Mouse (Mus musculus) ES-E14 (cell line): ENCODE measurements around the gene Chp2. TPM values are rescaled to one million over a fixed set of nuclear protein-coding genes. Genes with fewer than 3 reads are reported as not detected.

Source experiments
- DNase-seq: peaks from one replicate; pipeline ENCODE4 v3.0.0-alpha.2; 2013; ENCODE audit warnings: low read depth, low spot score
- H3K27ac ChIP-seq: 2 replicates; pipeline ENCODE4 v1.5.1; 2012; ENCODE audit warnings: low read depth, mild to moderate bottlenecking, low read length, moderate library complexity, mixed read lengths; ENCODE audit not compliant: poor library complexity, insufficient read depth, severe bottlenecking
- H3K36me3 ChIP-seq: 2 replicates; pipeline ENCODE4 v1.6.1; 2012; ENCODE audit warnings: mild to moderate bottlenecking, low read length, moderate library complexity, mixed read lengths; ENCODE audit not compliant: control insufficient read depth, poor library complexity, insufficient read depth, severe bottlenecking
- H3K4me1 ChIP-seq, 2 experiments: fragments of 150-350 bp in 1 of 2; sonication (generic) in 1 of 2; 2 replicates each; pipeline ENCODE4 v1.6.1; 2012; ENCODE audit warnings: low read length in 2 of 2, mild to moderate bottlenecking in 1 of 2, mixed read lengths in 1 of 2; ENCODE audit not compliant: control insufficient read depth in 2 of 2, insufficient read depth in 2 of 2, poor library complexity in 1 of 2
- H3K4me3 ChIP-seq, 2 experiments: fragments of 150-350 bp in 1 of 2; sonication (generic) in 1 of 2; 2 replicates each; pipeline ENCODE4 v1.5.1; 2012; ENCODE audit warnings: low read length in 2 of 2, low read depth in 1 of 2, mild to moderate bottlenecking in 1 of 2, mixed read lengths in 1 of 2; ENCODE audit not compliant: insufficient read depth in 1 of 2, poor library complexity in 1 of 2, severe bottlenecking in 1 of 2
- H3K9ac ChIP-seq: 2 replicates; pipeline ENCODE4 v1.6.1; 2012; ENCODE audit warnings: low read depth, mild to moderate bottlenecking, low read length, mixed read lengths; ENCODE audit not compliant: poor library complexity, insufficient read depth, severe bottlenecking
- H3K9me3 ChIP-seq: fragments of 150-350 bp; sonication (generic); 2 replicates; pipeline ENCODE4 v1.6.1; 2012; ENCODE audit warnings: low read depth, mild to moderate bottlenecking, low read length; ENCODE audit not compliant: control insufficient read depth, insufficient read depth
- CHD2 ChIP-seq: IDR thresholded peaks from 2 replicates; pipeline ENCODE4 v1.6.1; 2014; ENCODE audit warnings: mild to moderate bottlenecking, low read depth, low read length, inconsistent platforms
- HCFC1 ChIP-seq: IDR thresholded peaks from 2 replicates; pipeline ENCODE4 v1.6.1; 2012; ENCODE audit warnings: low read length, inconsistent platforms, borderline replicate concordance; ENCODE audit not compliant: insufficient read depth
- MAFK ChIP-seq: IDR thresholded peaks from 2 replicates; pipeline ENCODE4 v1.6.1; 2014; ENCODE audit warnings: mild to moderate bottlenecking, low read depth, low read length, inconsistent platforms; ENCODE audit not compliant: insufficient read depth
- ZC3H11A ChIP-seq: IDR thresholded peaks from 2 replicates; pipeline ENCODE4 v1.6.1; 2012; ENCODE audit warnings: low read depth, mild to moderate bottlenecking, inconsistent platforms, low read length, borderline replicate concordance
- ZNF384 ChIP-seq: IDR thresholded peaks from 2 replicates; pipeline ENCODE4 v1.6.1; 2012; ENCODE audit warnings: low read depth, low read length, inconsistent platforms
- in situ Hi-C, 2 experiments: fragments of 600-800 bp; cut with MboI; formaldehyde crosslinking; loops; one replicate each; pipeline ENCODE4 v1.15.1; 2025; ENCODE audit warnings: low sequenced_read_pairs in 2 of 2, inconsistent platforms in 1 of 2; ENCODE audit not compliant: unreplicated experiment in 2 of 2
- total RNA-seq: library from RNA; depleted of rRNA; stranded (reverse); fragments of 300-350 nt; gene quantifications from 2 replicates; pipeline ENCODE4 v1.2.3, GENCODE M21; 2012

The Chp2 gene
- total RNA-seq, 1 experiment = not detected

GRCm38 (mm10) chr7:122208276-122209021 is 10.8 kb upstream of the Chp2 start:
- TF ChIP-seq ZNF384 = no peak
- TF ChIP-seq HCFC1 = no peak
- TF ChIP-seq MAFK = no peak
- TF ChIP-seq ZC3H11A = no peak
- no peak for TF ChIP-seq CHD2
- Histone ChIP-seq H3K36me3 (no peaks in the 10 kb centered on the region), H3K4me1 (no peaks in the 10 kb centered on the region), H3K4me3 (no peak overlapping the region), H3K27ac (no peak overlapping the region), H3K9ac (no peak overlapping the region), H3K9me3 (no peaks in the 10 kb centered on the region)
- in situ Hi-C loops = no loop called here
- DNase-seq = no peak

GRCm38 (mm10) chr7:122226020-122226742 is 6.9 kb downstream of the Chp2 start:
- in situ Hi-C loops = no loop called here
- Histone ChIP-seq H3K4me3 (no peak overlapping the region), H3K36me3 (no peaks in the 10 kb centered on the region), H3K9ac (no peak overlapping the region), H3K9me3 (no peaks in the 10 kb centered on the region), H3K27ac (no peak overlapping the region), H3K4me1 (peaks cover 0 to 7% of the 10 kb centered on the region in 2 experiments; a peak in 1 of 4 replicates)
- no peak for TF ChIP-seq HCFC1
- no peak for TF ChIP-seq MAFK
- TF ChIP-seq ZNF384 = no peak
- TF ChIP-seq CHD2 = no peak
- no peak for TF ChIP-seq ZC3H11A
- DNase-seq = no peak

GRCm38 (mm10) chr7:122226744-122227143 is 7.4 kb downstream of the Chp2 start:
- H3K4me1 ChIP-seq = peaks cover 0 to 7% of the 10 kb centered on the region in 2 experiments; a peak in 1 of 4 replicates
- no peak for TF ChIP-seq HCFC1
- TF ChIP-seq MAFK = no peak
- H3K27ac ChIP-seq = no peak overlapping the region
- H3K36me3 ChIP-seq = no peaks in the 10 kb centered on the region
- no peak for DNase-seq
- H3K9me3 ChIP-seq = no peaks in the 10 kb centered on the region
- H3K9ac ChIP-seq = no peak overlapping the region
- H3K4me3 ChIP-seq = no peak overlapping the region
- in situ Hi-C loops = no loop called here

- TF ChIP-seq CHD2 = no peak
- TF ChIP-seq ZC3H11A = no peak
- no peak for TF ChIP-seq HCFC1
- TF ChIP-seq MAFK = no peak
- TF ChIP-seq ZNF384 = no peak
- H3K9me3 ChIP-seq = no peaks in the 10 kb centered on the region
- DNase-seq = no peak
- in situ Hi-C loops = no loop called here
- H3K4me3 ChIP-seq = no peak overlapping the region
- no peak overlapping the region for H3K27ac ChIP-seq
- peaks cover 0 to 7% of the 10 kb centered on the region in 2 experiments; a peak in 1 of 4 replicates for H3K4me1 ChIP-seq
- no peak overlapping the region for H3K9ac ChIP-seq
- no peaks in the 10 kb centered on the region for H3K36me3 ChIP-seq
Measured at GRCm38 (mm10) chr7:122229306-122229705, 10.0 kb downstream of the Chp2 start.
